ENCODE assay signal across 8 mouse cellular contexts in genomic region chr7:128474322-128474721, GRCm38 (mm10). TPM values are rescaled to one million over a fixed set of nuclear protein-coding genes. Genes with fewer than 3 reads are reported as not detected.
DNase-seq lines count a peak whose midpoint lies in the region; ATAC-seq and TF ChIP-seq lines count a peak whose summit lies in the region.

No protein-coding gene starts in this region.

- peak overlapping the region; percentile 46 for H3K4me2 ChIP-seq in heart, embryonic 12.5 days
- H3K4me2 ChIP-seq in liver, embryonic 14.5 days (ENCODE audit: low read depth): no peak overlapping the region

- 0 out of 2 replicates have a peak overlapping the region, but pooled peaks have one; percentile 5 for H3K4me3 ChIP-seq in heart, embryonic 12.5 days
- H3K4me3 ChIP-seq in liver, embryonic 14.5 days (ENCODE audit: insufficient read depth in 1 of 2, low read depth in 2 of 2, low read length in 2 of 2): no peak overlapping the region

- H3K9me3 ChIP-seq in heart, embryonic 12.5 days (replicated peaks): no peaks in the 10 kb centered on the region
- no peaks in the 10 kb centered on the region for H3K9me3 ChIP-seq in liver, embryonic 14.5 days (ENCODE audit: control insufficient read depth, low read length)

- TF ChIP-seq CTCF in liver, embryonic 14.5 days (IDR thresholded peaks at IDR 0.05; ENCODE audit: low read depth): peak; percentile 78

- ATAC-seq in erythroblast, adult 5-6 weeks (replicated peaks; ENCODE audit: low FRiP score, poor library complexity, severe bottlenecking): peak; percentile 76; the same call in 1 of the 2 replicates
- ATAC-seq in heart, embryonic 12.5 days (ENCODE audit: insufficient number of reproducible peaks, low FRiP score): peak; percentile 73; the same call in 1 of the 2 replicates
- ATAC-seq in liver, embryonic 14.5 days (ENCODE audit: insufficient read depth): 0 out of 2 replicates have a peak, but pooled peaks have one; percentile 31
- ATAC-seq in neutrophil, adult 5-6 weeks (ENCODE audit: extremely low read depth, insufficient number of reproducible peaks, low FRiP score, poor library complexity, severe bottlenecking): 0 out of 2 replicates have a peak, but pooled peaks have one; percentile 9

- TF ChIP-seq EP300 in liver, embryonic 14.5 days (IDR thresholded peaks at IDR 0.05; ENCODE audit: low read depth): no peak

- no peaks in the 10 kb centered on the region for H3K27me3 ChIP-seq in heart, embryonic 12.5 days (replicated peaks)
- H3K27me3 ChIP-seq in liver, embryonic 14.5 days (ENCODE audit: control insufficient read depth, insufficient read depth, low read length): no peaks in the 10 kb centered on the region

- no peaks in the 10 kb centered on the region for H3K4me1 ChIP-seq in heart, embryonic 12.5 days (replicated peaks)
- no peaks in the 10 kb centered on the region for H3K4me1 ChIP-seq in liver, embryonic 14.5 days (replicated peaks; ENCODE audit: control insufficient read depth in 2 of 2, insufficient read depth in 2 of 2, low read length in 1 of 2)

- WGBS in heart, embryonic 12.5 days: 37% methylated on average over 10 of the region's 10 CpGs
- WGBS in liver, embryonic 14.5 days (ENCODE audit: insufficient replicate concordance): 50% methylated on average over 10 of the region's 10 CpGs

- H3K36me3 ChIP-seq in heart, embryonic 12.5 days: no peaks in the 10 kb centered on the region
- no peaks in the 10 kb centered on the region for H3K36me3 ChIP-seq in liver, embryonic 14.5 days (replicated peaks; ENCODE audit: control insufficient read depth, insufficient read depth, low read depth)

- H3K9ac ChIP-seq in heart, embryonic 12.5 days: no peak overlapping the region
- no peak overlapping the region for H3K9ac ChIP-seq in liver, embryonic 14.5 days (replicated peaks)

- peak; percentile 14 for DNase-seq in CD4-positive helper T cell, adult 2 months (ENCODE audit: low read depth, low spot score)
- DNase-seq in brain, adult 2 months (ENCODE audit: low read depth, low spot score): peak; percentile 90
- peak; percentile 88 for DNase-seq in kidney, postnatal 14 days
- peak in 1 of 3 experiments; percentile 13 for DNase-seq in liver, embryonic 14.5 days (ENCODE audit: low read depth in 3 of 3, low spot score in 3 of 3)
- peak; percentile 31 for DNase-seq in thymus, postnatal 4 days

- no peak overlapping the region for H3K27ac ChIP-seq in heart, embryonic 12.5 days (ENCODE audit: poor library complexity, severe bottlenecking)
- H3K27ac ChIP-seq in liver, embryonic 14.5 days: no peak overlapping the region

RNA-seq across cellular contexts. Expression of gene Tial1, which starts 12.8 kb away (rescaled TPM):
- total RNA-seq in erythroblast, adult 5-6 weeks (2015; ENCODE audit: low replicate concordance): 65.6 and 74.4 TPM in 2 replicates
- 52.6 and 91.2 TPM in 2 replicates for total RNA-seq in erythroblast, adult 5-6 weeks (2017; ENCODE audit: low replicate concordance)
- 20.6 and 21.9 TPM in 2 replicates for polyA plus RNA-seq in heart, embryonic 12.5 days (2016; fragmentation: Nextera tagmentation; extraction: Ambion mirVana)
- 32.7 and 55.3 TPM in 2 replicates for polyA plus RNA-seq in liver, embryonic 14.5 days (2012; rRNA removed)
- 15.2 and 15.5 TPM in 2 replicates for polyA plus RNA-seq in liver, embryonic 14.5 days (2014; fragmentation: Nextera tagmentation; extraction: Ambion mirVana)
- 98.0 and 109 TPM in 2 replicates for total RNA-seq in neutrophil, adult 5-6 weeks (2017)

RNA-seq across cellular contexts. Expression of gene Bag3, which starts 49.1 kb away (rescaled TPM):
- total RNA-seq in erythroblast, adult 5-6 weeks (2015; ENCODE audit: low replicate concordance): 0.58 and 6.9 TPM in 2 replicates
- 2.8 and 4.8 TPM in 2 replicates for total RNA-seq in erythroblast, adult 5-6 weeks (2017; ENCODE audit: low replicate concordance)
- polyA plus RNA-seq in heart, embryonic 12.5 days (2016; fragmentation: Nextera tagmentation; extraction: Ambion mirVana): 21.3 and 22.0 TPM in 2 replicates
- polyA plus RNA-seq in liver, embryonic 14.5 days (2012; rRNA removed): 2.7 and 2.9 TPM in 2 replicates
- polyA plus RNA-seq in liver, embryonic 14.5 days (2014; fragmentation: Nextera tagmentation; extraction: Ambion mirVana): 2.6 and 3.0 TPM in 2 replicates
- 0.70 and 0.98 TPM in 2 replicates for total RNA-seq in neutrophil, adult 5-6 weeks (2017)

RNA-seq across cellular contexts. Expression of gene Rgs10, which starts 55.8 kb away (rescaled TPM):
- 21.9 and 24.5 TPM in 2 replicates for total RNA-seq in erythroblast, adult 5-6 weeks (2015; ENCODE audit: low replicate concordance)
- 22.7 and 44.9 TPM in 2 replicates for total RNA-seq in erythroblast, adult 5-6 weeks (2017; ENCODE audit: low replicate concordance)
- 13.3 and 14.0 TPM in 2 replicates for polyA plus RNA-seq in heart, embryonic 12.5 days (2016; fragmentation: Nextera tagmentation; extraction: Ambion mirVana)
- 24.4 and 36.3 TPM in 2 replicates for polyA plus RNA-seq in liver, embryonic 14.5 days (2012; rRNA removed)
- 45.8 and 53.0 TPM in 2 replicates for polyA plus RNA-seq in liver, embryonic 14.5 days (2014; fragmentation: Nextera tagmentation; extraction: Ambion mirVana)
- 27.0 and 28.9 TPM in 2 replicates for total RNA-seq in neutrophil, adult 5-6 weeks (2017)

Comparison
In these comparisons a context has a peak if more than half of its experiments do, and no peak if none do; other contexts are left out.
1. ATAC-seq: peak in every context shown above with its lines; median percentile 76 in erythroblast, adult 5-6 weeks; 73 in heart, embryonic 12.5 days; 31 in liver, embryonic 14.5 days; 9 in neutrophil, adult 5-6 weeks.